Mouse (Mus musculus) cerebellum, postnatal 25 days (tissue): Measurements from ENCODE around the gene Mcm2.

Experiments
- DNase-seq, 2 experiments: peaks; one replicate each; pipeline ENCODE4 v3.0.0; 2021; ENCODE audit warnings: mixed read lengths in 2 of 2

Mcm2 gene

GRCm38 (mm10) chr6:88844901-88845565 lies 53.5 kb downstream of the Mcm2 start:
- no peak for DNase-seq

GRCm38 (mm10) chr6:88843781-88844725 lies 54.5 kb downstream of the Mcm2 start:
- DNase-seq, result no peak

GRCm38 (mm10) chr6:88843241-88843640 lies 55.3 kb downstream of the Mcm2 start:
- peak in 1 of 2 experiments; percentile 49 for DNase-seq

GRCm38 (mm10) chr6:88842731-88843151 lies 55.8 kb downstream of the Mcm2 start:
- no peak for DNase-seq

- DNase-seq, result peak; percentile 97 to 98
Observed at GRCm38 (mm10) chr6:88841781-88842689, 56.5 kb downstream of the Mcm2 start, which contains the start of gene Abtb1. Gene Abtb1 (minus strand): TSS chr6:88841984.

- no peak for DNase-seq
Observed at GRCm38 (mm10) chr6:88841514-88841780, 57.1 kb downstream of the Mcm2 start.

GRCm38 (mm10) chr6:88840791-88841513 lies 57.6 kb downstream of the Mcm2 start:
- no peak for DNase-seq

- no peak for DNase-seq
Observed at GRCm38 (mm10) chr6:88840211-88840610, 58.4 kb downstream of the Mcm2 start.

- peak; percentile 72 to 78 for DNase-seq
Observed at GRCm38 (mm10) chr6:88839135-88839970, 59.2 kb downstream of the Mcm2 start.

GRCm38 (mm10) chr6:88838613-88839012 lies 60.0 kb downstream of the Mcm2 start:
- peak in 1 of 2 experiments; percentile 30 for DNase-seq

- no peak for DNase-seq
Observed at GRCm38 (mm10) chr6:88837999-88838398, 60.6 kb downstream of the Mcm2 start.

GRCm38 (mm10) chr6:88836178-88836819 lies 62.3 kb downstream of the Mcm2 start:
- DNase-seq, result no peak

GRCm38 (mm10) chr6:88835047-88835446 lies 63.5 kb downstream of the Mcm2 start:
- peak in 1 of 2 experiments; percentile 27 for DNase-seq
